Mouse (Mus musculus) midbrain, embryonic 13.5 days (tissue): ENCODE data around the gene Pold4. TPM values are rescaled to one million over a fixed set of nuclear protein-coding genes. Genes with fewer than 3 reads are reported as not detected.

Experiments
- microRNA-seq: library from miRNA; unstranded; fragments of <30 nt; microRNA quantifications from one replicate; pipeline ENCODE4, GENCODE M21; 2016
- polyA plus RNA-seq: library from polyadenylated mRNA; unstranded; fragments of >200 nt; fragmentation: Nextera tagmentation; extraction: Ambion mirVana; gene quantifications from 2 replicates; pipeline ENCODE4 v1.2.1, GENCODE M21; 2015

Gene Pold4
- polyA plus RNA-seq, 1 experiment from 2014 or later = 15.3 TPM

Small RNA genes within 50 kb of the gene (microRNA-seq; reads per million reads assigned to microRNA genes)
- gene Gm26115 (not detected), gene Mir6985 (not detected)

Other genes with a start within 250 kb of the Pold4 start
- gene Acy3, start 245.3 kb upstream of the Pold4 start, polyA plus RNA-seq = 1.2 and 1.5 TPM in 2 replicates
- gene Tbx10, start 239.1 kb upstream of the Pold4 start, polyA plus RNA-seq = not detected in 2 replicates
- 25.2 and 26.4 TPM in 2 replicates for gene Nudt8, start 231.3 kb upstream of the Pold4 start, polyA plus RNA-seq
- 4.9 and 5.5 TPM in 2 replicates for gene Gm49405, start 231.3 kb upstream of the Pold4 start, polyA plus RNA-seq
- gene Doc2g, start 228.6 kb upstream of the Pold4 start, polyA plus RNA-seq = 5.1 and 7.8 TPM in 2 replicates
- gene Ndufv1, start 219.1 kb upstream of the Pold4 start, polyA plus RNA-seq = 203 and 210 TPM in 2 replicates
- 372 and 375 TPM in 2 replicates for gene Gstp1, start 193.9 kb upstream of the Pold4 start, polyA plus RNA-seq
- gene Gstp2, start 185.9 kb upstream of the Pold4 start, polyA plus RNA-seq = 1.3 and 3.9 TPM in 2 replicates
- gene Gstp3, start 172.3 kb upstream of the Pold4 start, polyA plus RNA-seq = not detected in 2 replicates
- not detected in 2 replicates for gene Cabp2, start 150.3 kb upstream of the Pold4 start, polyA plus RNA-seq
- 78.7 and 82.1 TPM in 2 replicates for gene Cdk2ap2, start 134.7 kb upstream of the Pold4 start, polyA plus RNA-seq
- gene Pitpnm1, start 131.9 kb upstream of the Pold4 start, polyA plus RNA-seq = 45.0 and 45.9 TPM in 2 replicates
- gene Aip, start 106.0 kb upstream of the Pold4 start, polyA plus RNA-seq = 79.8 and 80.9 TPM in 2 replicates
- 0.05 and 0.08 TPM in 2 replicates for gene Gpr152, start 92.1 kb upstream of the Pold4 start, polyA plus RNA-seq
- gene Cabp4, start 87.9 kb upstream of the Pold4 start, polyA plus RNA-seq = 0.19 and 0.34 TPM in 2 replicates
- gene Coro1b, start 83.3 kb upstream of the Pold4 start, polyA plus RNA-seq = 121 and 127 TPM in 2 replicates
- 0.24 and 0.50 TPM in 2 replicates for gene Ptprcap, start 78.3 kb upstream of the Pold4 start, polyA plus RNA-seq
- gene Rps6kb2, start 68.5 kb upstream of the Pold4 start, polyA plus RNA-seq = 60.5 and 62.9 TPM in 2 replicates
- gene Carns1, start 56.4 kb upstream of the Pold4 start, polyA plus RNA-seq = 4.2 and 4.8 TPM in 2 replicates
- 0.78 and 0.93 TPM in 2 replicates for gene Tbc1d10c, start 40.6 kb upstream of the Pold4 start, polyA plus RNA-seq
- gene Ppp1ca, start 39.8 kb upstream of the Pold4 start, polyA plus RNA-seq = 636 and 651 TPM in 2 replicates
- 24.9 and 26.3 TPM in 2 replicates for gene Rad9a, start 30.2 kb upstream of the Pold4 start, polyA plus RNA-seq
- gene Clcf1, start 17.7 kb upstream of the Pold4 start, polyA plus RNA-seq = 0.64 and 0.70 TPM in 2 replicates
- not detected in 2 replicates for gene AC109138.7, start 17.5 kb upstream of the Pold4 start, polyA plus RNA-seq
- 6.0 and 8.7 TPM in 2 replicates for gene Ssh3, start 37.3 kb downstream of the Pold4 start, polyA plus RNA-seq
- 23.4 and 27.8 TPM in 2 replicates for gene Ankrd13d, start 51.2 kb downstream of the Pold4 start, polyA plus RNA-seq
- gene Grk2, start 74.3 kb downstream of the Pold4 start, polyA plus RNA-seq = 18.0 and 20.9 TPM in 2 replicates
- gene Kdm2a, start 166.4 kb downstream of the Pold4 start, polyA plus RNA-seq = 37.5 and 43.0 TPM in 2 replicates
- gene Rhod, start 207.5 kb downstream of the Pold4 start, polyA plus RNA-seq = 4.2 and 10.3 TPM in 2 replicates
- 1.7 and 1.9 TPM in 2 replicates for gene Syt12, start 245.5 kb downstream of the Pold4 start, polyA plus RNA-seq